Mouse (Mus musculus) stomach, postnatal 0 days (tissue): ENCODE measurements around the gene Tmem94. TPM values are rescaled to one million over a fixed set of nuclear protein-coding genes. Genes with fewer than 3 reads are reported as not detected.

Experiments used
- ATAC-seq: fragments of 200-750 bp; cut with Nextera tagmentation; 2 replicates; pipeline ENCODE4 v1.8.0; 2017; ENCODE audit not compliant: low FRiP score, low TSS enrichment
- DNase-seq: peaks from one replicate; pipeline ENCODE4 v3.0.0-alpha.2; 2016; ENCODE audit warnings: low spot score
- H3K27ac ChIP-seq: fragments of 300-500 bp; sonication (generic); replicated peaks from 2 replicates; pipeline ENCODE4 v1.5.1; 2014; ENCODE audit warnings: mild to moderate bottlenecking, control low read depth
- H3K27me3 ChIP-seq: fragments of 300-500 bp; sonication (generic); 2 replicates; pipeline ENCODE4 v1.6.1; 2014; ENCODE audit warnings: low read length; ENCODE audit not compliant: control insufficient read depth, insufficient read depth
- H3K36me3 ChIP-seq: fragments of 300-500 bp; sonication (generic); 2 replicates; pipeline ENCODE4 v1.6.1; 2014; ENCODE audit warnings: low read length, mixed read lengths; ENCODE audit not compliant: control insufficient read depth, insufficient read depth
- H3K4me1 ChIP-seq: fragments of 300-500 bp; sonication (generic); replicated peaks from 2 replicates; pipeline ENCODE4 v1.6.1; 2014; ENCODE audit warnings: antibody characterized with exemption; ENCODE audit not compliant: control insufficient read depth, insufficient read depth
- H3K4me2 ChIP-seq: fragments of 300-500 bp; sonication (generic); replicated peaks from 2 replicates; pipeline ENCODE4 v1.6.1; 2014; ENCODE audit warnings: low read depth, mild to moderate bottlenecking, control low read depth, moderate library complexity
- H3K4me3 ChIP-seq: fragments of 300-500 bp; sonication (generic); 2 replicates; pipeline ENCODE4 v1.5.1; 2014; ENCODE audit warnings: low read depth, low read length, control low read depth
- H3K9ac ChIP-seq: fragments of 300-500 bp; sonication (generic); 2 replicates; pipeline ENCODE4 v1.6.1; 2014; ENCODE audit warnings: mild to moderate bottlenecking, low read length, control low read depth, mixed read lengths
- H3K9me3 ChIP-seq: fragments of 300-500 bp; sonication (generic); 2 replicates; pipeline ENCODE4 v1.6.1; 2016; ENCODE audit warnings: low read length; ENCODE audit not compliant: control insufficient read depth
- CTCF ChIP-seq: IDR thresholded peaks from 2 replicates; pipeline ENCODE4 v1.5.1; 2016; ENCODE audit warnings: antibody characterized with exemption, low read depth, mild to moderate bottlenecking, moderate library complexity
- EP300 ChIP-seq: optimal IDR thresholded peaks from 2 replicates; pipeline ENCODE3; 2016; ENCODE audit warnings: antibody characterized with exemption
- WGBS: fragments of 180-500 bp; shearing (Covaris S2); extraction: QIAGEN DNeasy Blood & Tissue Kit; methylation state at CpG from one replicate; pipeline ENCODE4 v1.1.7; 2014; 5-methylcytosine and 5-hydroxymethylcytosine counted together
- polyA plus RNA-seq: library from polyadenylated mRNA; unstranded; fragments of >200 nt; fragmentation: Nextera tagmentation; extraction: Ambion mirVana; gene quantifications from 2 replicates; pipeline ENCODE4 v1.2.1, GENCODE M21; 2015

Tmem94 gene
- polyA plus RNA-seq, 1 experiment from 2014 or later, result 8.2 TPM

DNA sequence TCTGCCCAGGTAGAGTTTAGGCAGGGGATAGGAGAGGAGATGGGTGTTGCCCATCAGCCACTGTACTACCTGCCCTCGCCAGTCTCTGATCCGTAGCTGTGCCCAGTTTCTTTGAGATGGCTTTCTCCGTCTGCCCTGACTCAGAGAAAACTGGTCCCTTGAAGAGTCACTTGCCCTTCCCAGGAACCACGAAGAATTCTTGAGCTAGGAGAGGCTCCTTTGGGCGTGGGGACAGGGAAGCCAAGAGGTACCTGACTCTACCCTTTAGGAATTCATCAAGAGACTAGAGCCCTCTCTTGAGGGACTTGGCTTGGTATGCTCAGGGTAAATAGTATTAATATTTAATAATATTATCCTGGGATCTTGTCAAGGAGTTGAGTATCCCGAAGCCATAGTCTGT is 62.4 kb downstream of the Tmem94 start:
- Histone ChIP-seq H3K36me3 (no peaks in the 10 kb centered on the region), H3K9me3 (no peaks in the 10 kb centered on the region), H3K4me2 (no peak overlapping the region; the same call in 1 of the 2 replicates), H3K4me3 (no peak overlapping the region), H3K27me3 (no peaks in the 10 kb centered on the region), H3K4me1 (peaks cover 13% of the 10 kb centered on the region), H3K27ac (peak overlapping the region; percentile 78), H3K9ac (no peak overlapping the region)
- ATAC-seq (no peak), DNase-seq (no peak)
- WGBS, result 56% methylated on average over 6 of the region's 6 CpGs
- TF ChIP-seq CTCF (no peak), EP300 (no peak)

DNA sequence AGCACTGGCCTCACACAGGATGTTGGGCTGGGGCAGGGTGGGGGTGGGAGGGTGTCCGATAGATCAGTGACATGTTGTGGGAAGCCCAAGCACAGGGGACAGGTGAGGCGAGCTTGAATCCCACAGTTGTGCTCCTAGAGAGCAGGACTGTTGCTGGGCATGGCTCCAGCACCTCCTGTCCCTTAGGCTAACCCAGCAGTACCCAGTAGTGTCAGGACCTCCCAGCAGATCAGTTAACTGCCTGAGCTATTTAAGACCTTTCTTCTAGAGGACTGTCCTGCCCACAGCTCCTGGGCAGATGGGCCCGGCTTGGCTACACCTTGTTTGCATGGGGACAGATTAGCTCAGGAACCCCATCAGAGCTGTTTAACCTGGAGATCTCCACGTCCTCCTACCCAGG is 63.8 kb downstream of the Tmem94 start:
- Histone ChIP-seq H3K4me2 (no peak overlapping the region), H3K36me3 (no peaks in the 10 kb centered on the region), H3K27me3 (no peaks in the 10 kb centered on the region), H3K9ac (no peak overlapping the region), H3K27ac (peak overlapping the region; percentile 53; the same call in 1 of the 2 replicates), H3K4me3 (no peak overlapping the region), H3K9me3 (no peaks in the 10 kb centered on the region), H3K4me1 (peaks cover 15% of the 10 kb centered on the region)
- DNase-seq, result no peak
- WGBS, result 53% methylated on average over 4 of the region's 4 CpGs
- ATAC-seq, result no peak
- TF ChIP-seq CTCF (no peak), EP300 (no peak)

DNA sequence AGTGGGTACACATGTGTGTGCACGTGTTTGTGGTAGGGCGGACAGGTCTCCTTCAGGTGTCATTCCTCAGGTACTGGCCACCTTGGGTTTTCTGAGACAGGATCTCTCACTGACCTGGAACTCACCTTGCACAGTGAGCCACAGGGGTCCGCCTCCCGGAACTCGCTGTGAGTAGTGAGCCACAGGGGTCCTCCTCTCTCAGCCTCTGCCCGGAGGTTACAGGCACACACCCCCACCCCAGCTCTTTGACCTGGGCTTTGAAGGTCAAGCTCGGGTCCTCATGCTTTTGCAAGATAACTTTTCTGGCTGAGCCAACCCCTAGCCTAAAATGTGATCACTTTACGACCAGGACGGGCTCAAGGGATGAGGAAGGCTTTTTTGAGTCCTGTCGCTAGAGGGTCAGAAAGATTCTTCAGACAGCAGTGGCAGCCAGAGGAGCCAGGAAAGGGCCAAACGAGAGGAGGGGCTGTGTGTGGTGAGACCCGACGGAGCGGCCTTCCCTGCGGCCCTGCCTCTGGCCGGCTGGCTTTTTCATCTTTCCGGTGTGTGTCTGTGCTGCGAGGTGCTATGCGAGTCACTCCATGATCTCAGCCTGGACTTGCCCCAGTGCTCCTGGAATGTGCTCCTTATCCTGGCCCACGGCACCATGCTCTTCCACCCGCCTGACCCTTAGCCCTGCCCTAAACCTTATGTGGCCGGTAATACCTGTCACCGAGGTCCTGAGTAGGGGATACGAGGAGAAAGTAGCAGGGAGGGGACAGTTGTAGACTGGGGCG is 65.5 kb downstream of the Tmem94 start:
- H3K4me3 ChIP-seq, result no peak overlapping the region
- 0 out of 2 replicates have a peak, but pooled peaks have one; percentile 5 for ATAC-seq
- H3K27me3 ChIP-seq, result no peaks in the 10 kb centered on the region
- no peak for DNase-seq
- peak overlapping the region; percentile 27 for H3K4me2 ChIP-seq
- WGBS, result 39% methylated on average over 25 of the region's 25 CpGs
- H3K36me3 ChIP-seq, result no peaks in the 10 kb centered on the region
- TF ChIP-seq EP300 (no peak), CTCF (no peak)
- peak overlapping the region; percentile 76 for H3K27ac ChIP-seq
- no peaks in the 10 kb centered on the region for H3K9me3 ChIP-seq
- peak overlapping the region; percentile 18; the same call in 1 of the 2 replicates for H3K9ac ChIP-seq
- peaks cover 15% of the 10 kb centered on the region for H3K4me1 ChIP-seq

DNA sequence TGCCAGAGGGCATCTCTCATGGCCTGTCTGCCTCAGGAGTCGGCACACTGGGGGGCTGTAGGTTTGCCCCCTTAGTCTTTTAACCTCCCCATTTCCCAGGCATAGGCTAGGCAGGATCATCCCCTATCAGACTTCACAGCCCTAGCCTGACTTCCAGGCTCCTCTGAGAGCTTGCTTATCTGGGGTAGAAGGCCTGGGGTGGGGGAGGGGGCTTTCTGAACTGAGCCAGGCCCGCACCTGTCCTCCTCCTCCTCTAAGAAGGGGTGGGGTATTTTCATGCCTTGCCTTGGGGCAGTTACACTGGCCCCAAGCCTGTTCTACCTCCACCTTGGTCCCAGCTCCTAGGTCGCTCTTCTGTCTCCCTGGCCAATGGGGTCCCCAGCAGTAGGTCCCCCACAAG is 66.3 kb downstream of the Tmem94 start:
- DNase-seq, result no peak
- 0 out of 2 replicates have a peak, but pooled peaks have one; percentile 0 for ATAC-seq
- peaks cover 15% of the 10 kb centered on the region for H3K4me1 ChIP-seq
- H3K27me3 ChIP-seq, result no peaks in the 10 kb centered on the region
- H3K27ac ChIP-seq, result peak overlapping the region; percentile 76
- H3K36me3 ChIP-seq, result no peaks in the 10 kb centered on the region
- peak overlapping the region; percentile 27; the same call in 1 of the 2 replicates for H3K4me2 ChIP-seq
- no peak overlapping the region for H3K9ac ChIP-seq
- no peaks in the 10 kb centered on the region for H3K9me3 ChIP-seq
- TF ChIP-seq CTCF, result no peak
- no peak for TF ChIP-seq EP300
- WGBS, result 38% methylated on average over 3 of the region's 3 CpGs
- H3K4me3 ChIP-seq, result no peak overlapping the region

DNA sequence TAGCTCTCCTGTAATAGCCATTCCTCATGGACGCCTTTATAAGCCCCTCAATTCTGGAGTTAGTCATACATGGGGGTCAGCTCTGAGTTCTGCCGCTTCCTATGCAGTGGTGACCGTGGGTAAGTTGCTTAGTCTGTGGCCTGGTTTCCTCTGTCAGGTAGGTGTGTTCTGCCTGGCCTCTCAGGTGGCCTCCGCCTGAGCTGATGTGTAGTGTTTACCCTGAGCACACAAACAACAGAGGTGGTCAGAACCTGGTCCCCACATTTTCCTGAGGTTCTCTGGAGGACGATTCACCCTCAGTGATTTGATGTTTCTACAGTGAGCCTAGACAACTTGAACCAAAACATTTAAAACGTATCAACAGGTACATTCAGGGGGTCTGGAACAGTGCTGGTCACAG is 66.8 kb downstream of the Tmem94 start:
- Histone ChIP-seq H3K4me1 (peaks cover 15% of the 10 kb centered on the region), H3K27me3 (no peaks in the 10 kb centered on the region), H3K4me2 (peak overlapping the region; percentile 33), H3K9me3 (no peaks in the 10 kb centered on the region), H3K36me3 (no peaks in the 10 kb centered on the region), H3K9ac (0 out of 2 replicates have a peak overlapping the region, but pooled peaks have one; percentile 35), H3K4me3 (no peak overlapping the region), H3K27ac (peak overlapping the region; percentile 76)
- TF ChIP-seq CTCF, result no peak
- TF ChIP-seq EP300, result no peak
- ATAC-seq (peak; percentile 45; the same call in 1 of the 2 replicates), DNase-seq (no peak)
- 53% methylated on average over 6 of the region's 6 CpGs for WGBS

DNA sequence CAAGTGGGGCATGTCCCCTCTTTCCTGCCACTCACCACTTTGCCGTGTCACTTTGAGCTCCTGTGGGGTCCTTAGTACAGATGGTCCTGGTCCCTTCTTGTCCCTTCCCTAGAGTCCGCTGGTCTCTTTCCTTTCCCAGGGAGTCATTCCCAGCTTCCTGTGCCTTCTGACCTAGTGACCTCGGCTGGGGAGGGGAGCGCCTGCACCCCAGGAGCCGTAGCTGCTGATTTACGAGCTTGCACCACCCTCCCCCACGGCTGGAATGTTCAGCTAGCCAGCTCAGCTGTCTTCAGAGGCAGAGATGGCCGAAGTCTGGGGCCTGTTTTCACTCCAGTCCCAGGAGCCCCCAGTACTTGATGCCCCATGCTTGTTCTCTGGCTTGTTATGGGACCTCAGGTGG is 67.3 kb downstream of the Tmem94 start:
- Histone ChIP-seq H3K9me3 (no peaks in the 10 kb centered on the region), H3K27ac (peak overlapping the region; percentile 76), H3K36me3 (no peaks in the 10 kb centered on the region), H3K4me1 (peaks cover 15% of the 10 kb centered on the region), H3K4me2 (peak overlapping the region; percentile 33; the same call in 1 of the 2 replicates), H3K9ac (0 out of 2 replicates have a peak overlapping the region, but pooled peaks have one; percentile 35), H3K27me3 (no peaks in the 10 kb centered on the region), H3K4me3 (no peak overlapping the region)
- ATAC-seq (no peak), DNase-seq (peak; percentile 63)
- 15% methylated on average over 8 of the region's 8 CpGs for whole genome bisulfite sequencing
- TF ChIP-seq CTCF, result no peak
- TF ChIP-seq EP300, result no peak
